Mouse (Mus musculus): ENCODE measurements around the gene Trim8.

DNA sequence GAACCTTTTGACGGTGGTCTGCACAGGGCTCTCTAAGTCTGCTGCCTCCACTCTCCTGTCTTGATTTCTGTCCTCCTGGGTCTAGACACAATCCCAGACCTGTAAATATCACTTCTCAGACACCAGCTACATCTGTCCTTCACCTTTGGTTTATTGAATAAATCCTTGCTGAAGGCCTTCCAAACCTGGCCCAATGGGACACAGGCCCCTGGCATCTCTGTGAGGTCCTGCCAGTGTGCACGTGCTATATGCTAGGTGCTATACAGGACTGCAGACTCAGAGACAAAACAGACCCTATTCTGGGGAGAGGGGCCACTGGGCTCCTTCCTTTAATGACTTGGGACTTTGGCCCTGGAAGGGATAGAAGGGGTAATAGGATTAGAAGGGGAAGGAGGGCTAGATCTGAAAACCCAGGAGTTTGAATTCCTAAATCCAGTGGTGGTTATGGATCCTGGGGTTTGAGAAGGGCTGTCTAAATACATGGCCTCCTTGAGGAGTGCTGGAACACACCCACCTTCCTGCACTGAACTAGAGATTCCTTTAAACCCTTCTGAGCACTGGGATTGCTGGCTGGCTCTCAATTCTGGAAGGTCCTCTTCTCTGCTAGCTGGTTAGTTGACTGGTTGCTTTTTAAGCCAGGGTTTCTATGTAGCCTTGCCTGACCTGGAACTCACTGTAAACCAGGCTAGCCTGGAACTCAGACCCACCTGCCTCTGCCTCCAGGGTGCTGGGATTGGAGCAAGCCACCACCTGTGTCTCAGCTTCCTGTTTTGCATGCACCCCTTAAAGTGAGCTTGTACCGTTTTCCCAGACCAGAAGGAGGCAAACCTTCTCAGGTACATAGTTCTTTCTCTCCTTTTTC, 15.4 kb downstream of the Trim8 start:
- TF ChIP-seq CTCF (IDR thresholded peaks at IDR 0.05; ENCODE audit: low read depth) (no peak), EP300 (IDR thresholded peaks at IDR 0.05; ENCODE audit: low read depth) (no peak)
